Mouse (Mus musculus) liver (tissue): ENCODE measurements around the gene Olfr1371.
"Not testable (repeated sequence)": the region's sequence is repeated elsewhere in the genome, so short reads cannot be mapped to it uniquely, and the experiment has no call there.

Source experiments
- DNase-seq: peaks from one replicate; pipeline ENCODE4 v3.0.0-alpha.2; 2020; ENCODE audit warnings: mixed read lengths

Olfr1371 gene

GRCm38 (mm10) chr11:52223968-52224682 is 10.3 kb upstream of the Olfr1371 start:
- DNase-seq, result peak; percentile 53

GRCm38 (mm10) chr11:52222891-52223290 is 9.1 kb upstream of the Olfr1371 start:
- peak; percentile 12 for DNase-seq

GRCm38 (mm10) chr11:52221921-52222320 is 8.1 kb upstream of the Olfr1371 start:
- not testable (repeated sequence) for DNase-seq

DNA sequence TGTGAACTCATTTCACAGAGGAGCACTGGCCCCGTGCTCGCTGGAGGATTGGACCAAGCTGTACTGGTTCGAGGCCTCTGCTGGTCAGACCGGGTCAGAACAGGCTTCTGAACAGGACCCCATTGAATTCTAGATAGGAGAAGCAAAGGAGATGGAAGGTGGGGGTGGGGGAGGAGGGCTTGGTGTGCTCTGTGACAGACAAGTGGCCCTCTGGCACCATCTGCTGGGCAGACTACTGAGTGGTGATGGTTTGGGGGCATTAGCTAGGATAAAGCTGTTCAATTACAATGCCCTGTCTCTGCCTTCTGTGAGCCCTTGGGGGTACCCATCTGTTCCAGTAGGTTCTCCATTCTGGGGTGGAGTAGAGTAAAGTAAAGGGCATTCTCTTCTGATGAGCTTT is 6.5 kb upstream of the Olfr1371 start:
- DNase-seq, result peak; percentile 64

GRCm38 (mm10) chr11:52196496-52197023 is 17.2 kb downstream of the Olfr1371 start:
- DNase-seq, result not testable (repeated sequence)

GRCm38 (mm10) chr11:52180651-52181050 is 33.1 kb downstream of the Olfr1371 start:
- not testable (repeated sequence) for DNase-seq

DNA sequence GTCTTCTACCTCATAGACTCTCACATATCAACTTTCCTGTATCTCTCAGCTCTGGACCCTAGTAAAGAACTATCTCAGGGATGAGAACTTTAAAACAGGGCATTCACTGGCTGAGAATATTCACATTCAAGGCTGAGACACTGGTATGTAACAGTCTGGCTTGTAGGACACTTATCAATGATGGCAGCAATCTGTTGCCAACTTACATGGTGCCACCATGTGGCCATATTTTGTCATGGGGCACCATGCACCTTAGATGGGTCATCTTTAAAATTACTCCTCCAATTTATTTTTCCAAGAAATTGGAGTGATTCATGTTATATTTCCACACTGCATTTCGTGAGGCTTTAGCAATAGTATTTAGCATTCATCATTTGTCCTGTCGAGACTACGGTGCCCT is 33.9 kb downstream of the Olfr1371 start:
- not testable (repeated sequence) for DNase-seq

DNA sequence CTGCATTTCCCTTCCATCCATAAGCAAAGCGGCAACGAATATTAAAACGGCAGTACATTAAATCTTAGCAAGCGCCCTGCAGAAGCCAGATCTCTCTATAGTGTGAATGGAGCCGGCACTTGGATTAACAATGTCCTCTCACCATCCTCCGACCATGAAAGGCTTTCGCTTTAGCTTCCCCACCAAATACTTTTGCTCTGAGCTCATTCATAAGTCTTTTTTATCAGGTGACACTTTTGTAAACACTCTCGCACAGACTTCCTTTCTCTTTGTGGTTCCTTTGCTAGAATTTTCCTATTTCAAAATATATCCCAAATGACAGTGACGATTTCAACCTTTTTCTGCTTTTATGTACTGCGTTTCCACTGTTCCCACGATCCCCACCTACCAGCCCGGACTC is 45.3 kb downstream of the Olfr1371 start:
- DNase-seq, result no peak

- DNase-seq, result peak; percentile 15
Observed at GRCm38 (mm10) chr11:52167901-52168302, 45.9 kb downstream of the Olfr1371 start.

GRCm38 (mm10) chr11:52167126-52167525 is 46.7 kb downstream of the Olfr1371 start:
- DNase-seq, result peak; percentile 10

- peak; percentile 13 for DNase-seq
Observed at GRCm38 (mm10) chr11:52163926-52164325, 49.9 kb downstream of the Olfr1371 start.
